Mouse (Mus musculus) subcutaneous adipose tissue, adult 2 months (tissue): ENCODE results near the gene Specc1. TPM values are rescaled to one million over a fixed set of nuclear protein-coding genes. Genes with fewer than 3 reads are reported as not detected.

ENCODE experiments used
- polyA plus RNA-seq: library from polyadenylated mRNA; depleted of rRNA; stranded (reverse); fragments of >200 nt; gene quantifications from 2 replicates; pipeline ENCODE4 v1.2.3, GENCODE M21; 2012; ENCODE audit warnings: low replicate concordance; rRNA removed

The Specc1 gene
- 2.3 and 5.2 TPM in 2 replicates for polyA plus RNA-seq

GRCm38 (mm10) chr11:61956572-61957295 is at the start of gene Specc1:
TSS of gene Specc1 (plus strand) at chr11:61956763.

GRCm38 (mm10) chr11:61930098-61930517 is 26.5 kb upstream of the Specc1 start, which contains the start of gene Akap10:
TSS of gene Akap10 (minus strand) at chr11:61930252.

GRCm38 (mm10) chr11:62248401-62249244 is 292.1 kb downstream of the Specc1 start, which contains the start of gene Adora2b:
TSS of gene Adora2b (plus strand) at chr11:62248984.

Other genes with a start within 250 kb of the Specc1 start
- gene Slc5a10, start 235.9 kb upstream of the Specc1 start, polyA plus RNA-seq, result 0.06 TPM in 1 of 2 replicates, not detected in the other
- gene Prpsap2, start 194.7 kb upstream of the Specc1 start, polyA plus RNA-seq, result 19.3 and 25.2 TPM in 2 replicates
- 66.7 and 85.0 TPM in 2 replicates for gene Ulk2, start 101.7 kb upstream of the Specc1 start, polyA plus RNA-seq
- gene Akap10, start 26.5 kb upstream of the Specc1 start, polyA plus RNA-seq, result 12.4 and 15.9 TPM in 2 replicates